Mouse (Mus musculus) cerebral cortex, adult 2 months (tissue): ENCODE results near the gene Farp1.

Source experiments
- WGBS: fragments of 180-500 bp; shearing (Covaris S2); methylation state at CpG from one replicate; pipeline ENCODE4 v1.1.7; 2018; 5-methylcytosine and 5-hydroxymethylcytosine counted together

Farp1 gene

DNA sequence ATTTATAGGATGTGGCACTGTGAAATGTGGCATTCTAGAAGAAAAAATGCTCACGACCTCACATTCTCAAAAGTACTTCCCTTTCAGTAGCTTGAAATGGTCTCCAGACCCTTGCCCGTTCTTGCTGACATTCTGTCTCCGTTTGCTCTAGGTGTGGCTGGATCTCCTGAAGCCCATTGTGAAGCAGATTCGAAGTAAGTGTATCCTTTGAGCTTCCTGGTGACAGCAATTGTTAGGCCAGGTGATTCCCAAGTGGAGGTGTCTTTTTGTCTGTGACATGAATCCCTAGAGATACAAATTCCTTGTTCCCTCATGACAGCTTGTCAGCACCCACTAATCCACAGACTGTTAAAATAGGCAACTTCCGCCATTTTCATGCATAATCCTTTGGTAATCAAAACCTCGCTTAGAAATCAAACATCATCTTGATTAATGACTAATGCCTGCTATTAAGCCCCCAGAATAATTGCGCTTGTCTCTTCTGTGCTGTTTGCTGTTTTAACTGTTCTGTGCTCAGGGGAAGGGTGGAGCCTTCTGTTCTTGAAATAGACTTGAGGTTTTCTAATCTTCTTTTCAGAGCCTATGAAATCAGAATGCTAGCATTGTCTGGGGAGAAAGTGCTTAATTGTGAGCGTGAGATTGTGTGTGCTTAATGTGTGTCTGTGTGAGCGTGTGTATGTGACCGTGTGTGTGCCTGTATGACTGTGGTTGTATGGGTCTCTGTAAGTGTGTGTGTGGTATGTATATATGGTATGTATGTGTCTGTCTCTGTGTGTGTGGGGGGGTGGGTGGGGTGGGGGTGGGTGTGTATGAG lies 184.4 kb downstream of the Farp1 start:
- 73% methylated on average over 10 of the region's 10 CpGs for WGBS

DNA sequence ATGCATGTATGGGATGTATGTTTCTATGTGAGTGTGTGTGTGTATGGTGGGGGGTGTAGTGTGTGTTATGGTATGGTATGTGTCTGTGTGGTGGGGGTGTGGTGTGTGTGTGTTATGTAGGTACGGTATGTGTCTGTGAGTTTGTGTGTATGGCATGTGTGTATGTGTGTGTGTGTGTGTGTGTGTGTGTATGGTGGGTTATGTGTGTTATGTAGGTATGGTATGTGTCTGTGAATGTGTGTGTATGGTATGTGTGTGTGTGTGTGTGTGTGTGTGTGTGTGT lies 185.0 kb downstream of the Farp1 start:
- 89% methylated on average over 1 of the region's 1 CpGs for whole genome bisulfite sequencing

DNA sequence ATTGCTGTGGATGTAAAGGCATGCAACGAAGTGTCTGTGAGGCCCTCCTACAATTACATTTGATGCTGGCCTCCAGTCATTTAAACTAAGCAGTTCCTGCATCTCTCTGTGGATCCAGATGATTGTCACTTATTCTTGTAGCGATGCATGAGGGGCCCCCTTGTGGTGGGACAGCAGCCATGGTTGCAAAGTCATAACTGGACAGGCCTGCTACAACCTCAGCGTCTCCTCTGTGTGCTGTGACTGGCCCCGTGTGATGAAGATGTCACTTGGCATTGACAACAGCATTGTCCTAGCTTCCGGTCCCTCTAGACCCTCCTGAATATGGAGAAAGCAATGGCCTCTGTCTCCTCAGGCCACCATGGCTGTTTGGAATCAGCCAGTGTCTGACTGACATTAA lies 185.7 kb downstream of the Farp1 start:
- 63% methylated on average over 5 of the region's 5 CpGs for WGBS

GRCm38 (mm10) chr14:121225804-121226203 lies 190.8 kb downstream of the Farp1 start:
- WGBS: 47% methylated on average over 11 of the region's 11 CpGs

DNA sequence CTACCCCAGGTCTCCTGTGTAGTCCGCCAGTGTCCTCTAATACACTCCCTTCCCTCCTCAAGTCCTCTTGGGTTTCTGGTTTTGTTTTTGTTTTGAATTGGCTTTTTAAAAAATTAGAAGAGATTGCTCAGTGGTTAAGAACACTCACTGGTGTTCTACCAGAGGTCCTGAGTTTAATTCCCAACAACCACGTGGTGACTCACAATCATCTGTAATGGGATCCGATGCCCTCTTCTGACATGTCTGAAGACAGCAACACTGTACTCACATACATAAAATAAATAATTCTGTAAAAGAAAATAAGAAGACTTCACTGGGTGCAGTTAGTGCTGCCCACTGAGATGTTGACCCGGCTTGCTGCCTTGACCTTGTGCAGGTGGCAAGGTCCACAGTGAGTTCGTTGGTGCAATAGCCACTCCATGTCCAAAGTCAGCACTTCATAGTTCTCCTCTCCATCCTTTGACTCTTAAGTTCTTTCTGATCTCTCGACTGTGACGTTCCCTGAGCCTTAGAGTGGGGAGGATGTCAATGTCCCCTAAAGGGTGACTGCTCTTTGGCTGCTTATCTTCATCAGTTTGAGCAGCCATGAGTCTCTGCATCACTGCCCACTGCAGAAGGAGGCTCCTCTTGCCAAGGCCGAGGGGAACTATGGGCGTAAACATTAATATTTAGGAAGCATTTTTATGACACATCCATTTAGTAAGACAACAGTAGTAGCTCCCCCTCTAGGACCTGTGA lies 194.2 kb downstream of the Farp1 start:
- 84% methylated on average over 9 of the region's 9 CpGs for WGBS

GRCm38 (mm10) chr14:121231232-121231631 lies 196.2 kb downstream of the Farp1 start:
- 69% methylated on average over 8 of the region's 8 CpGs for WGBS

- 77% methylated on average over 12 of the region's 12 CpGs for WGBS
These were observed 199.8 kb downstream of the Farp1 start for GRCm38 (mm10) chr14:121234741-121235307.

DNA sequence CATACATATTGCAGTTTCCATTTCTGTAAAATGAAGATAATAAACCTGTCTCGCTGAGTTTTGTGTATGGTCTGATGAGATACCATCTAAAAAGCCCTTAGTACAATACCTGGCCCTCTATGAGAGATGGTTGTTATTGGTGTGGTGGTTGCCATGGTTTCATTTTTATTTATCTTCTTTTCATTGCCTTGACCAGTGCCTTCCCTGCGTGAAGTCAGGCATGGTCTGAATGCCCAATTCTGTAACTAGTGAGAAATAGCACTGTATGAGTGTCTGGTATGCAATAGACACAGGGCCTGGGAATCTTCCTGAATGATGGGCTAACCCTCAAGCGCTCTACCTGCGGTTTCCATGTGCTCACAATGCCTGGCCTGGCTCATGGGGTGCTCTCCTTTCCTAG lies 201.7 kb downstream of the Farp1 start:
- 90% methylated on average over 4 of the region's 4 CpGs for WGBS

GRCm38 (mm10) chr14:121238727-121239126 lies 203.7 kb downstream of the Farp1 start:
- 95% methylated on average over 10 of the region's 10 CpGs for WGBS

DNA sequence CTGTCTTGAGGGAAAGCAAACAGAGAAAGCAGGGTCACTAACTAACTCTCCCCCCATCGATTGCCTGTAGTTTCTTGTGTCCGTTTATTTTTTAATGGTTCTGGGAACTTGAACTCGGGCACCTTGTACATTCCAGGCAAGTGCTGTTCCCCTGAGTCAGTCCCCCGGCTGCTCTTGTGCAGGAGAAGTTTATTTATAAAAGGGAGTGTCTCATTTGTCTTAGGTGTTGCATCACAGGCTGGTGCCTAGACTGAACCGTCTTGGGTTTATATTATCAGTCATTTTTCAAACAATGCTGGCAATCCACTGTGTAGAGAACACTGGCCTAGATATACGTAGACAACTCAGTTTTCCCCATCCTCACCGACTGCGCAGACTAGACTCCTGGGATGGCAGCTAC lies 204.4 kb downstream of the Farp1 start:
- WGBS: 74% methylated on average over 8 of the region's 8 CpGs

DNA sequence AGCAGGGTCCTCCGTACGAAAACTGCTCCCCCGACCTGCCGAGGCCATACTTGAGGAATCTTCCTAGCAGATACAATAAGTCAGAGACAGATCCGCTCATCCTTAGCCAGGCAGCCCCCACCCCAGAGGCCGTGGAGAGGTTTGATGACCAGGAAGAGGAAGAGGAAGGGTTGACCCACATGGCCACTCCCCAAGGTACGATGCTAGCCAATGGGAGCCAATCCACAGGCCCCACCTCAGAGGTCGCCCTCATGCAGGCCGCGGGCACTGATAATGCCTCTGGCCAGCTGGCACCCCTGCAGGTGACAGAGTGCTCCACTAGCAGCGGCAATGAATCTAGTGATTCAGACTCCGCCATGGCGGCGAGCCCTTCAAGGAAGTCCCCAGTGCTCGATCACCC lies 209.1 kb downstream of the Farp1 start:
- 96% methylated on average over 15 of the region's 15 CpGs for WGBS

DNA sequence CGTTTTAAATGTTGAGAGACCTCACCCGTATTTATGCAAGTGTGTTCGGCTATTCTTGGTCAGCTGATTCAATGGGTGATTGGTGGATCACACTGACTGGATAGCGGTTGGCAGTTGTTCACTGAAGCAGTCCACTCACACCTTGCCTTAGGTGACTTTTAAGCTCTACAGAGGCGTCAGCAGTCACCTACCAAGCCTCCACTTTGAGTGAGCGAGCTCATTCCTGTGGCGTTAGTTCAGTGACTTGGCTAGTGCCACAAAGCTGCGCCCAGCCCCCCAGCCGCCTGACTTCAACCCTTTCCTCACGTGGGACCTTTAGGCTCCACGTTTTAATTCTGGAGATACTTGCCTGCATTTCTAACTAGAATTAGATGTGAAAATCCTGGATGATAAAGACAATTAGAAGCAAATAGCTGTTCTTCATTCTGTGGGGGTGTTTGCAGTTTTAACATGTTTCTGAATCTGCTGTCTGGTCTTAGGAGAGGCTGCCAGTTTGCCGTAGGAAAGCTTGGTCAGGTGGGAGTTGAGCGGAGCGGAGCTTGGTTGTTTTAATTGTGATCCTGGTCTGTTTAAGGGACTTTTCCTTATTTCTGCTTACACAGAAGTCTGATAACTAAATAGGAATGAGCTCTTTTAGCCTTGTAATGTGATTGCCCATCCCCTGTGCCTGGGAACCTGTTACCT lies 211.2 kb downstream of the Farp1 start:
- WGBS: 56% methylated on average over 14 of the region's 14 CpGs

DNA sequence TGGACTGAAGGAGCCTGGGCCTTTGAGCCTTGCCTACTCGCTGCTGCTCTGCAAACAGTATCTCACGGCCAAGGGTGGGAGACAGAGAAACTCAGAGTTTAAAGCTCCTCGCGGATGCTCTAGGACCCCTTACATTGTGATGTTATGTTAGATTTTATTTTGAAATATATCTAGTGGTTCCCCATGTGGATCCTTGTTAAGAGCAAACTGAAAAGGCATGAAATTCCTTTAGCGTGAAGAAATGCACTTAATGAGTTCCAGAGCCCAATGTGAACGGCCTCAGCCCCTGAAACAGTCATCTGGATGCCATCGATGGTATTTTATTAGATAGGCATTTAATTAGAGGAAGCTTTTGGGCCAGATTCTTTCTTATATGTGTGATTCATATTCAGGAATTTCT lies 212.3 kb downstream of the Farp1 start:
- 68% methylated on average over 7 of the region's 7 CpGs for WGBS

DNA sequence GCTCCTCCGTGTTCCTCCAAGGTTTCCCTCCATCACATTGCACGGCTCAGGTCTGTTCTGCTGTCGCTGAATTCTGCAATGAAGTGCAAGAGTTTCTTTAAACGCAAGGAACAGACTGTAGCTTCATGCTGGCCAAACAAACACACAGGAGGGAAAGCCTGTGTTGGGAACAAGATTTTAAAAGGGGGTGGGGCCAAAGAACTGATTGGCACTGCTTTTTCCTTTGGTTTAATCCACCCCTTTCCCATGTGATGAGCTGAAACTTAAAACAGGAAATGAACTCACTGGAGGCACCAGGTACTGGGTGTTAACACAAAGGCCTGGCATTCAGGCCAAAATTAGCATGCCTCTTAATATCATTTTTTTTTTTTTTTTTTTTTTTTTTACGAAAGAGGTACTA lies 213.3 kb downstream of the Farp1 start:
- WGBS: 60% methylated on average over 5 of the region's 5 CpGs

GRCm38 (mm10) chr14:121251099-121251498 lies 216.1 kb downstream of the Farp1 start:
- WGBS: 76% methylated on average over 5 of the region's 5 CpGs

DNA sequence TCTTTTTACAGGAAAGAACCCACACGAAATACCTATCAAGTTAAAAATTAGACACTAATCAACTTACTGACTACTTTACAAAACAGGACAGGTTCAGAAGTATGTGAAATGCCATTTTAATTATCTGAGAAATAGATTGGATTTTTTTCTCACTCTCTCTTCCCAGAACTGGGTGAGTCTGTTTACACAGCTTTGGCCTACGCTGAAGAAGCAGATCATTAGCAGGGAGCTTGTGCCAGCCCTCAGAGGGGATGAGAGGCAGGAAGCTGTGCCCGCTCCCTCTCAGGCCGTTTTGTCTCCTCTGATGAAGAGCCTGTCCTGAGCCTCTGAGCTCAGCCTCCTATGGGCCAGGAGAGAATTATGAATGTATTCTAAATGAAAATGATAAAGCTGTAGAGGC lies 216.7 kb downstream of the Farp1 start:
- WGBS: 71% methylated on average over 4 of the region's 4 CpGs

DNA sequence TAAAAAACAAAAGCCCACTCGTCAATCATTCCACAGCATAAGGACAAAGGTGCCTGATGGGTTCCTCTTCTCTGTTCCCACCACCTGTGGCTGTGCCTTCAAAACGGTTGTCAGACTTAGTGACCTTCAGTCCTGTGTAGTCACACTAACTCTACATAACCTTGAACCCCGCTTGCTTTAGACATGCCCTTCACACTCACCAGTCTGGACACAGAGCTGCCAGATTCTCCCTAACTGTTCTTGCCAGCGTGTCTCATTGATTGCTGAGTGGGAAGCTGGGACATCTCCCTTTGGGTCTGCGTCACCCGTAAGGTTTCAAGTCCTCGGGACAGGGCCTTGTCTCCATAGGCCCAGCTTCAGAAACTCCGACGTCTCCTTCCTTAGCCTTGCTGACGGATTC lies 217.5 kb downstream of the Farp1 start:
- WGBS: 94% methylated on average over 10 of the region's 10 CpGs

DNA sequence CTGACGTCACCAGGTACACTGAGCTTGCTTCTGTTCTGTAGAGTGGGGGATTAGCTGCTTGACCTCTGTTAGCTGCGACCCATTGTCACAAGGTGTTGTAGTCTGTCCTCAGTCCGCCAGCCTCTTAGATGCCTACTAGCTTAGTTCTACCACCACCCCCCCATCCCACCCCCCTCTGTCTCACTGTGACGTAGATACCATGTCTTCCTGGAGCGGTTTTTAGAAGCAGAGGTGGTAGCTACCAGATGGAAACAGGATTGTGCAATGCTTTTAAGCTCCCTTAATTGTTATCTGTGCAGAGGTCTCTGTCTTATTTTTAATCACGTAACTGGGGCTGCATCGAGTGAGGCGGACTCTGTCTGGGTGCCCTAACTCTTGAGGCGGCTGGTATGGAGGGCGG lies 219.9 kb downstream of the Farp1 start:
- 63% methylated on average over 10 of the region's 10 CpGs for WGBS

GRCm38 (mm10) chr14:121255469-121255868 lies 220.5 kb downstream of the Farp1 start:
- WGBS: 91% methylated on average over 13 of the region's 13 CpGs

DNA sequence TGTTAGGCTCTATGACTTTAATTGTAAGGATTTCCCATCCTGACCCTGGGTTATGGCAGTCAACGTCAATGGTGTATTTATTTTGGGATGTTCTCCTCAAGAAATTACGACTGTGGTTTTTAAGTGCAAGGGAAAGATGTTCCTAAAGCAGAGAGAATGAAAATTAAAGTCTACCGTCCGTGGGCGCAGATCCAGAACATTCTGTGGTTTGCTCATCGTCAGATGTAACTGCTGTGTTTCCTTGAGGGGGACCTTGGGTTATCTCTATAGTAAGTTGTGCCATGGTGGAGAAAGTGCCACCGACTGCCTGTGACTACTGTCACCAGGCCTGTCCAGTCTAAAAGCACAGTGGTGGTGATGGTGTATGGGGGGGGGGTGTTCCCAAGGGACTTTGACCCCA lies 221.9 kb downstream of the Farp1 start:
- 57% methylated on average over 7 of the region's 7 CpGs for WGBS

- 73% methylated on average over 11 of the region's 11 CpGs for WGBS
These were observed 224.3 kb downstream of the Farp1 start for GRCm38 (mm10) chr14:121259332-121259731.

- WGBS: 47% methylated on average over 7 of the region's 7 CpGs
These were observed 224.8 kb downstream of the Farp1 start for GRCm38 (mm10) chr14:121259789-121260188.
